Mouse (Mus musculus): ENCODE results near the gene Lalba.
"Not testable (repeated sequence)": the region's sequence is repeated elsewhere in the genome, so short reads cannot be mapped to it uniquely, and the experiment has no call there.

Gene Lalba

GRCm38 (mm10) chr15:98482701-98483100 lies at the start of gene Lalba:
Lalba (minus strand) TSS chr15:98482721.
- no peak for DNase-seq (ENCODE audit: low spot score in 2 of 2)

GRCm38 (mm10) chr15:98532281-98532680 lies 49.8 kb upstream of the Lalba start:
- DNase-seq (ENCODE audit: low spot score in 2 of 2) = peak in 1 of 2 experiments; percentile 26

- no peak for DNase-seq (ENCODE audit: low spot score in 2 of 2)
These were observed 45.6 kb upstream of the Lalba start for GRCm38 (mm10) chr15:98528066-98528563.

GRCm38 (mm10) chr15:98527056-98527771 lies 44.7 kb upstream of the Lalba start:
- DNase-seq (ENCODE audit: low spot score in 2 of 2) = no peak

GRCm38 (mm10) chr15:98526057-98526456 lies 43.5 kb upstream of the Lalba start:
- DNase-seq (ENCODE audit: low spot score in 2 of 2) = no peak

- no peak for DNase-seq (ENCODE audit: low spot score in 2 of 2)
These were observed 38.7 kb upstream of the Lalba start for GRCm38 (mm10) chr15:98521245-98521644.

GRCm38 (mm10) chr15:98517380-98518355 lies 35.1 kb upstream of the Lalba start:
- peak; percentile 61 to 63 for DNase-seq (ENCODE audit: low spot score in 2 of 2)

GRCm38 (mm10) chr15:98514845-98515244 lies 32.3 kb upstream of the Lalba start:
- DNase-seq (ENCODE audit: low spot score in 2 of 2) = not testable (repeated sequence)

- DNase-seq (ENCODE audit: low spot score in 2 of 2) = no peak
These were observed 31.6 kb upstream of the Lalba start for GRCm38 (mm10) chr15:98514146-98514545.

- DNase-seq (ENCODE audit: low spot score in 2 of 2) = not testable (repeated sequence)
These were observed 31.2 kb upstream of the Lalba start for GRCm38 (mm10) chr15:98513676-98514075.

GRCm38 (mm10) chr15:98512799-98513321 lies 30.3 kb upstream of the Lalba start:
- DNase-seq (ENCODE audit: low spot score in 2 of 2) = peak; percentile 39 to 46

GRCm38 (mm10) chr15:98512232-98512631 lies 29.7 kb upstream of the Lalba start:
- no peak for DNase-seq (ENCODE audit: low spot score in 2 of 2)

GRCm38 (mm10) chr15:98511386-98511928 lies 28.9 kb upstream of the Lalba start:
- no peak for DNase-seq (ENCODE audit: low spot score in 2 of 2)

GRCm38 (mm10) chr15:98510438-98511385 lies 28.2 kb upstream of the Lalba start:
- DNase-seq (ENCODE audit: low spot score in 2 of 2) = peak; percentile 72 to 78

- no peak for DNase-seq (ENCODE audit: low spot score in 2 of 2)
These were observed 26.9 kb upstream of the Lalba start for GRCm38 (mm10) chr15:98509387-98509786.

GRCm38 (mm10) chr15:98507321-98507720 lies 24.8 kb upstream of the Lalba start:
- DNase-seq (ENCODE audit: low spot score in 2 of 2) = no peak

- DNase-seq (ENCODE audit: low spot score in 2 of 2) = no peak
These were observed 23.9 kb upstream of the Lalba start for GRCm38 (mm10) chr15:98506253-98506957.

GRCm38 (mm10) chr15:98504514-98504913 lies 22.0 kb upstream of the Lalba start:
- peak; percentile 73 to 77 for DNase-seq (ENCODE audit: low spot score in 2 of 2)

GRCm38 (mm10) chr15:98503317-98503716 lies 20.8 kb upstream of the Lalba start:
- DNase-seq (ENCODE audit: low spot score in 2 of 2) = no peak

GRCm38 (mm10) chr15:98497631-98498030 lies 15.1 kb upstream of the Lalba start:
- DNase-seq (ENCODE audit: low spot score in 2 of 2) = no peak
